In genomic region chr3:131628265-131628664, GRCm38 (mm10) we compare ENCODE assay signal across 23 mouse cellular contexts.
"Had no signal": no experiment of that assay in that cellular context is flagged by ENCODE, and none has a peak within 500 bp of the region (broad histone marks: within the 10 kb centered on the region; RNA-seq: fewer than 3 reads in every experiment).

No protein-coding gene starts in this region.

- H3K9ac ChIP-seq: liver, embryonic 13.5 days; liver, embryonic 15.5 days; liver, postnatal 0 days; lung, embryonic 15.5 days; midbrain, embryonic 13.5 days; neural tube, embryonic 13.5 days; neural tube, embryonic 15.5 days; stomach, embryonic 15.5 days had no signal

- DNase-seq: liver, embryonic 13.5 days; liver, postnatal 0 days; lung, adult 2 months; lung, postnatal 14 days; lung, postnatal 4 days; retina, postnatal 1 day; right cerebral cortex, adult 18-20 months; right cerebral cortex, postnatal 25 days; right cerebral cortex, postnatal 4 days; spleen, adult 18-20 months; thymus, adult 18-20 months; thymus, postnatal 14 days; thymus, postnatal 36 days had no signal

- ATAC-seq: liver, postnatal 0 days; lung, postnatal 0 days; midbrain, embryonic 13.5 days; midbrain, embryonic 16.5 days had no signal

- H3K27me3 ChIP-seq: liver, embryonic 13.5 days; liver, embryonic 15.5 days; lung, embryonic 15.5 days; midbrain, embryonic 13.5 days; neural tube, embryonic 13.5 days; neural tube, embryonic 15.5 days; stomach, embryonic 15.5 days had no signal

- H3K27ac ChIP-seq: liver, embryonic 13.5 days; liver, embryonic 15.5 days; lung, embryonic 15.5 days; midbrain, embryonic 10.5 days; midbrain, embryonic 13.5 days; neural tube, embryonic 13.5 days; neural tube, embryonic 15.5 days; stomach, embryonic 15.5 days had no signal

- H3K4me2 ChIP-seq: liver, embryonic 13.5 days; liver, embryonic 15.5 days; lung, embryonic 15.5 days; midbrain, embryonic 13.5 days; neural tube, embryonic 13.5 days; neural tube, embryonic 15.5 days; stomach, embryonic 15.5 days had no signal

- H3K9me3 ChIP-seq: liver, embryonic 13.5 days; liver, embryonic 15.5 days; lung, embryonic 15.5 days; midbrain, embryonic 10.5 days; midbrain, embryonic 13.5 days; neural tube, embryonic 13.5 days; neural tube, embryonic 15.5 days; stomach, embryonic 15.5 days had no signal

- H3K4me3 ChIP-seq: liver, embryonic 13.5 days; liver, embryonic 15.5 days; lung, embryonic 15.5 days; midbrain, embryonic 10.5 days; midbrain, embryonic 13.5 days; myocyte; neural tube, embryonic 13.5 days; neural tube, embryonic 15.5 days; stomach, embryonic 15.5 days had no signal

- H3K36me3 ChIP-seq: liver, embryonic 13.5 days; liver, embryonic 15.5 days had no signal

- H3K4me1 ChIP-seq: liver, embryonic 13.5 days; liver, embryonic 15.5 days; lung, embryonic 15.5 days; midbrain, embryonic 10.5 days; midbrain, embryonic 13.5 days; stomach, embryonic 15.5 days had no signal
